Mouse (Mus musculus) erythroblast, embryonic 14.5 days (primary cell): ENCODE results near the gene Csnk1g1.

Experiments
- GATA1 ChIP-seq: IDR thresholded peaks from 2 replicates; pipeline ENCODE4 v1.6.1; 2012; ENCODE audit warnings: low read length, inconsistent platforms, mixed read lengths
- TAL1 ChIP-seq: IDR thresholded peaks from 3 replicates; pipeline ENCODE4 v1.6.1; 2012; ENCODE audit warnings: low read length, inconsistent platforms, mixed read lengths

- TF ChIP-seq GATA1, result no peak
- TF ChIP-seq TAL1, result no peak
Observed at GRCm38 (mm10) chr9:65909837-65910236, 1.1 kb downstream of the Csnk1g1 start.
